Mouse (Mus musculus): Measurements from ENCODE around the gene Bzw1.

Bzw1 gene

GRCm38 (mm10) chr1:58396179-58396578 is 3.5 kb downstream of the Bzw1 start:
- no peak for DNase-seq (ENCODE audit: low read depth, low spot score)

GRCm38 (mm10) chr1:58397731-58398130 is 5.0 kb downstream of the Bzw1 start:
- no peak for DNase-seq (ENCODE audit: low read depth, low spot score)

GRCm38 (mm10) chr1:58401396-58401795 is 8.7 kb downstream of the Bzw1 start:
- DNase-seq (ENCODE audit: low read depth, low spot score) = no peak

- no peak for DNase-seq (ENCODE audit: low read depth, low spot score)
These were observed 11.0 kb downstream of the Bzw1 start for GRCm38 (mm10) chr1:58403745-58404144.

GRCm38 (mm10) chr1:58407321-58407720 is 14.6 kb downstream of the Bzw1 start:
- DNase-seq (ENCODE audit: low read depth, low spot score) = no peak

GRCm38 (mm10) chr1:58408141-58408540 is 15.4 kb downstream of the Bzw1 start:
- DNase-seq (ENCODE audit: low read depth, low spot score) = no peak

- DNase-seq (ENCODE audit: low read depth, low spot score) = no peak
These were observed 17.0 kb downstream of the Bzw1 start for GRCm38 (mm10) chr1:58409553-58410197.

- no peak for DNase-seq (ENCODE audit: low read depth, low spot score)
These were observed 17.5 kb downstream of the Bzw1 start for GRCm38 (mm10) chr1:58410198-58410588.

- no peak for DNase-seq (ENCODE audit: low read depth, low spot score)
These were observed 18.1 kb downstream of the Bzw1 start for GRCm38 (mm10) chr1:58410776-58411175.

GRCm38 (mm10) chr1:58415442-58415841 is 22.7 kb downstream of the Bzw1 start:
- DNase-seq (ENCODE audit: low read depth, low spot score) = no peak

- DNase-seq (ENCODE audit: low read depth, low spot score) = no peak
These were observed 23.4 kb downstream of the Bzw1 start for GRCm38 (mm10) chr1:58416048-58416447.

GRCm38 (mm10) chr1:58420032-58420431 is 27.3 kb downstream of the Bzw1 start:
- no peak for DNase-seq (ENCODE audit: low read depth, low spot score)

- no peak for DNase-seq (ENCODE audit: low read depth, low spot score)
These were observed 28.3 kb downstream of the Bzw1 start for GRCm38 (mm10) chr1:58420961-58421360.

- DNase-seq (ENCODE audit: low read depth, low spot score) = peak; percentile 18
These were observed 30.2 kb downstream of the Bzw1 start for GRCm38 (mm10) chr1:58422879-58423278.

- peak; percentile 76 for DNase-seq (ENCODE audit: low read depth, low spot score)
These were observed 30.9 kb downstream of the Bzw1 start, which contains the start of gene Clk1 for GRCm38 (mm10) chr1:58423371-58424248. TSS of gene Clk1 (minus strand) at chr1:58424066.

GRCm38 (mm10) chr1:58424551-58424950 is 31.9 kb downstream of the Bzw1 start:
- no peak for DNase-seq (ENCODE audit: low read depth, low spot score)

GRCm38 (mm10) chr1:58444691-58445090 is 52.0 kb downstream of the Bzw1 start:
- no peak for DNase-seq (ENCODE audit: low read depth, low spot score)

- peak; percentile 93 for DNase-seq (ENCODE audit: low read depth, low spot score)
These were observed 52.5 kb downstream of the Bzw1 start, which contains the start of the genes Nif3l1 and Ppil3 for GRCm38 (mm10) chr1:58445143-58445722. TSS of gene Nif3l1 (plus strand) at chr1:58445151. TSS of gene Ppil3 (minus strand) at chr1:58445486.

- DNase-seq (ENCODE audit: low read depth, low spot score) = no peak
These were observed 53.2 kb downstream of the Bzw1 start for GRCm38 (mm10) chr1:58445861-58446260.

GRCm38 (mm10) chr1:58447766-58448165 is 55.1 kb downstream of the Bzw1 start:
- DNase-seq (ENCODE audit: low read depth, low spot score) = no peak

GRCm38 (mm10) chr1:58448396-58448795 is 55.7 kb downstream of the Bzw1 start:
- DNase-seq (ENCODE audit: low read depth, low spot score) = no peak

GRCm38 (mm10) chr1:58454316-58454715 is 61.6 kb downstream of the Bzw1 start:
- DNase-seq (ENCODE audit: low read depth, low spot score) = no peak

Data from brain, embryonic 18.5 days (tissue).